Mouse (Mus musculus): Measurements from ENCODE around the gene Nphp3.

The Nphp3 gene

GRCm38 (mm10) chr9:104001921-104002859 is at the start of gene Nphp3:
Gene Nphp3 (plus strand): TSS chr9:104002544.
- DNase-seq = peak; percentile 100

DNA sequence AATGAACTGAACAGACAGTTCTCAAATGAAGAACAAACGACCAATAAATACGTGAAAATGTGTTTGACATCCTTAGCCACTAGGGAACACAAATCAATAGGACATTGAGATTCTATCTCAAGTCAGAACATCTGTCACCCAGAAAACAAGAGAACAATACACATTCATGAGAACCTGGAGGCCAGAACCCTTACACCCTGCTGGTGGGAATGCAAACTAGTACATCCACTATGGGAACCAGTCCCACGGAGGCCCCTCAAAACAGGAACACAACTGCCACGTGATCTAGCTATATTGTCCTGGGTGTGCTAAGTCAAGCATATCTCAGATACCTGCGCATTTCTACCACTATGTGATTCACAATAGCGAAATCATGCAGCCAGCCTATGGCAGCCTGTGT is 43.6 kb upstream of the Nphp3 start:
- DNase-seq = no peak

DNA sequence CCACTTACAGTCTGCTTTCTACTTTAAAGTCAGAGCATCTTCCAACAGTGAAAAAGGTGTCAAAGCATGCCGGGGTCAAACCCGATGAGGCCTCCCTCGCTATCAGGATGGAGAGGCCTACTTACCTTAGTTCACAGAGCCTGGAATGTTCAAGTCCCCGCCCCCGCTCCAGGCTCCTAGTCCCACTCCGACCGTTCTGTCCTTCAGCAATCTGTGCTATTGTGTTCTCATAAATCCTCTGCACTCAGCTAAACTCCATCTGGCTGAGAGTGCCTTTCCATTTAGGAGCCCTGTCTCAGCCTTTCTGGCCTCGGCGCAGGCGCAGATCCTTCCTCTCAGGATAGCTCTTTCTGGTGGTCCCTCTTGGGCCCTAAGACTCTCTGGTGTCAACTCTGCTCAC is 42.4 kb upstream of the Nphp3 start:
- no peak for DNase-seq

GRCm38 (mm10) chr9:103996496-103996895 is 5.8 kb upstream of the Nphp3 start:
- DNase-seq = peak in 1 of 2 experiments; percentile 35

DNA sequence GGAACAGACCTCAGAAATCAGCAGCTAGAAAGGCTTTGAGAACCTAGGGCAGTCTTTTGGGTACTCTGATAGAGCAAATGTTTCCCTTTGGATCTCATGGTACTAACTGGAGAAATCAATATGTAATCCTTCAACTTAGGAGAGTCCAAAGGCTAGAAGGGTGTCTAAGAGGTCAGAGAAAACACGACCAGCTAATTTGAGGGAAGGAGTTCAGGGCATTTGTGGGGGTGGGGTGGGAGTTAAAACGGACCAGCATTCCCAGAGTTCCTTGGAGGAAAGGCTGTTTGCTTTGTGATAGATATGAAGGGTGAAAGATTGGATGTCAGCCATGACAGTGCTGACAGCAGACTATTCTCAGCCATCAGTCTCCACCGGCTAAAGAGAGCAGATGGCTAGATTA is 1.7 kb upstream of the Nphp3 start:
- no peak for DNase-seq

DNA sequence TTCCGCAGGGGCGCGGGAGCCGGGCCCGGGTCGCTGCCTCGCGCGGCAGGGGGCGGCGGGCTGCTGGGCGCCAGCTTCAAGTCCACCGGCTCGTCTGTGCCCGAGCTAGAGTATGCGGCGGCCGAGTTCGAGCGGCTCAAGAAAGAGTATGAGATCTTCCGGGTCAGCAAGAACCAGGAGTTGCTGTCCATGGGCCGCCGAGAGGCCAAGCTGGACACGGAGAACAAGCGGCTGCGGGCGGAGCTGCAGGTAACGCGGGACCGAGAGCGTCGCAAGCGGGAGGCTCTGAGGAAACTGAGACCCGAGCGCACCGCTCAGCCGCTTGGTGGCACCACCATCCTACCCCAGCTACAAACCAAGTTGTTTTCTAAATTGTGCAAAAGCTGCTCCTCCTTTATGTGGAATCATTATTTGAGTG is 578 bp downstream of the Nphp3 start:
- DNase-seq = peak in 1 of 2 experiments; percentile 72

- no peak for DNase-seq
Measured at GRCm38 (mm10) chr9:104014526-104014925, 12.2 kb downstream of the Nphp3 start.

DNA sequence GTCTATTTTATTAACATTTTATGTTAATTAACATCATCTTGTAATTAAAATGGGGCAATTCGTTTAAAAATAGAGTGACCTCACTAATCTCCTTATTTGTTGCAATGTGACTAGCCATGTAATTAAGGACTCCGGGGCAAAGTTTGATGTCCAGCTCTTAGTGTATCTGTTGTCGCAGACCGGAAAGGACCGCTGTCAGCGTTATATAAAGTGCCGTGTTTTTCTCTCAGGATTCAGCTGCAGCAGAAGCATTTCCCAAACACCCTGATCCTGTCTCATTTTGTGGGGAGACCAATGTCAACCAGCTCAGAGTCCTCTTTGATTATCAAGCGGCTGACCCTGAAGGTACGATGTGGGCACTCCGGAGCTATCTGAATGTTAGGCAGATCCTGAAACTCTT is 18.7 kb downstream of the Nphp3 start:
- DNase-seq = no peak

- no peak for DNase-seq
Measured at GRCm38 (mm10) chr9:104027186-104027585, 24.8 kb downstream of the Nphp3 start.

- DNase-seq = no peak
Measured at GRCm38 (mm10) chr9:104029861-104030260, 27.5 kb downstream of the Nphp3 start.

DNA sequence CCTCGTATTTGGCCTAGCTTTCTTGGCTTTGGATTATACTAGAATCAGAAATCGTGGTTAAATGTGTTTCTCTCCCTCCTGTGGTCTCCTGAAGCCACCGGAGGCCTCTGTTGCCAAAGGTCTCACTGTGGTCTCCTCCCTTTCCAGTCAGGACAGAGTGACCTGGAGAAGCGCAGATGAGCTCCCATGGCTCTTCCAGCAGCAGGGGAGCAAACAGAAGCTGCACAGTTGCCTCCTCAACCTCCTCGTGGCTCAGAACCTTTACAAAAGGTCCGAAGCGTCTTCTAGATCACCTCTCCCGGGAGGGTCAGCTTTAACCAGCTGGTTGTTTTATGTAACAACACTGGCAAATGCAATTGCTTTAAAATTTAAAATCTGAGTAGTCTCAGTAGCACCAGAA is 31.9 kb downstream of the Nphp3 start:
- no peak for DNase-seq

- DNase-seq = no peak
Measured at GRCm38 (mm10) chr9:104034718-104035117, 32.4 kb downstream of the Nphp3 start.

GRCm38 (mm10) chr9:104035261-104036015 is 33.1 kb downstream of the Nphp3 start:
- peak; percentile 42 to 77 for DNase-seq

DNA sequence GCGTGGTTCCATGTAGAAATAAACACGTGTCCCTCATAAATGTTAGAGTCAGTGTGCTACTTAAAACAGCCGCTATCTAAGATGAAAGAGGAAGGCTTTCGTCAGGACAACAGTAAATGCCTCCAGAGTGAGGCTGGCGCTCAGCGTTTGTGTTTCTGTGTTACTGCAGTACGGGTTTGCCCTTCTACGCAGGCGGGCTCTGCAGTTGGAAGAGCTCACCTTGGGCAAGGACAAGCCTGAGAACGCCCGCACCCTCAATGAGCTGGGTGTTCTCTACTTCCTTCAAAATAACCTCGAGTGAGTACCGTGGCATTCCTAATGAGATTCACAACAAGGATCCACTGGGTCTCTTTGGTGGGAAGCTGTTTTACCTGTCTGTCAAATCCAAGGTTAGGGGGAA is 35.9 kb downstream of the Nphp3 start:
- DNase-seq = no peak

DNA sequence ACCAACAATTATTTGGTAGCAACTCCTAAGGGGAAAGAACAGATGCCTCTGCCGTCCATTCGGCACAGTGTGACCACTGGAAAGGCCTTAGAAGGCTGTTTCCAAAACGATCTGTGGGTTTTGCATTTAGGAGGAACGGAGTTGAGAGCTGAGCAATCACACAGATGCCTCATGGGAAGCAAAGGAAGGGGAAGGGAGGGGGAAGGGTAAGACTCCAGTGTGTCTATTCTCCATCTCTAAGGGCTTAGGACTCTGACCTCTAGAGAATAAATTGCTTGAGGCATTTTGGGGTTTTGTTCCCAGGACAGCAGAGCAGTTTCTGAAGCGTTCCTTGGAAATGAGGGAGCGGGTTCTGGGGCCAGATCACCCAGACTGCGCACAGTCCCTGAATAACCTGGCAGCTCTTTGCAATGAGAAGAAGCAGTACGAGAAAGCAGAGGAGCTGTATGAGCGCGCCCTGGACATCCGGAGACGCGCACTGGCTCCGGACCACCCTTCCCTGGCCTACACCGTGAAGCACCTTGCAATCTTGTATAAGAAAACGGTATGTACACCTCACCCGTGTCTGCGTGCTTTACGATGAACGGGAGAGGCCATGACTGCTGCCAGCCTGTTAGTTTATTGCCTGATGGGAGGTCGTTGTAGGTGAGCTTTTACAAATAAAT is 36.8 kb downstream of the Nphp3 start:
- DNase-seq = no peak

GRCm38 (mm10) chr9:104039742-104040141 is 37.4 kb downstream of the Nphp3 start:
- no peak for DNase-seq

DNA sequence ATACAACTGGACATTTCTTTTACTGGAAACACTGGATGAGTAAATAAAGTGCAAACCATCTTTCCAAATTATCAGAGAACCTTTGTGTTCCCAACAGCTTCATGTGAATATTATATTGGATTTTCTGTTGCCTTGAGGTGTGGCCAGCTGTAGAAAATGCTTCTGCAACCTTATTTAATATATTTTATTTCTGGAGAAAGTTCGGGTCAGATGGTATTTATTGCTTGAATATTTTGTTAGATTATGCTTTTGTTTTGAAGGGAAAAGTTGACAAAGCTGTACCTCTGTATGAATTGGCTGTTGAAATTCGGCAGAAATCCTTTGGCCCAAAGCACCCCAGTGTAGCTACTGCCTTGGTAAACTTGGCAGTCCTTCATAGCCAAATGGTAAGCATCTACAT is 38.0 kb downstream of the Nphp3 start, which contains the start of gene Gm28305:
Gm28305 (plus strand) TSS at position 301 of the 400 bp plus-strand sequence.
- no peak for DNase-seq

DNA sequence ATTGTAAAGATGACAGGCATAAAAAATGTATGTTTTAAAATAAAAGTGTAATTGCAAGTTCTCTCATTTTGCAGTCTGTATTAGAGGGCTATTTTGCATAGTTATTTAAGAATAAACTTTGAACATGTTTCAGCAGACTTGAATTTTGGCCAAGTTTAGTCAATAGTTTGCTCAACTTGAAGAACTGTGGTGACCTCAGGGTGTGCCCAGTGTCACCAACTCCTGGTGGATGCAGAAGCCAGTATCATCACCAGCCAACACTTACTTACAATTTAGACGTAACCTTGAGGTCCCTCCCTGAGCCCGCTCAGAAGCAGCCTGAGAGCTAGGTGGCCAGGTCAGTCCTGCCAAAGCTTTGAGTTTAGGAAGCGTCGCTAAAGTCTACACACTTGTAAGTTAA is 41.3 kb downstream of the Nphp3 start:
- DNase-seq = no peak

DNA sequence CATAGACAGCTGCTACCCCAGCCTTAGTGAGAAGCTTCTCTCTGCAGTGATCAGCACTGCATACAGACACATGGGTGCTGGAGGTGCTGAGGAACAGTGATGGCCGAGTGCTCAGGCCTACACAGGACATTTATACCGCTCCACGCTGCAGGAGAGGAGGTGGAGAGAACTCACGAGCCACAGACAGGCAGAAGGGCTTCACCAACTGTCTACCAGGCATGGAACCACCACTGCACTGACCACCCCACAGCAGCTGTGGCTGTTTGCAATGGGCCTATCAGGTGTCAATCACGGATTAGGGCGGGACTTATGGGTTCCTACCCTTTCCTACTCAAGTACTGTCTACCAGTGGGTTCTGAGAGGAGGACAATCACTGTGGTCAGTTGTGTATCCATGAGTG is 48.7 kb downstream of the Nphp3 start:
- no peak for DNase-seq

DNA sequence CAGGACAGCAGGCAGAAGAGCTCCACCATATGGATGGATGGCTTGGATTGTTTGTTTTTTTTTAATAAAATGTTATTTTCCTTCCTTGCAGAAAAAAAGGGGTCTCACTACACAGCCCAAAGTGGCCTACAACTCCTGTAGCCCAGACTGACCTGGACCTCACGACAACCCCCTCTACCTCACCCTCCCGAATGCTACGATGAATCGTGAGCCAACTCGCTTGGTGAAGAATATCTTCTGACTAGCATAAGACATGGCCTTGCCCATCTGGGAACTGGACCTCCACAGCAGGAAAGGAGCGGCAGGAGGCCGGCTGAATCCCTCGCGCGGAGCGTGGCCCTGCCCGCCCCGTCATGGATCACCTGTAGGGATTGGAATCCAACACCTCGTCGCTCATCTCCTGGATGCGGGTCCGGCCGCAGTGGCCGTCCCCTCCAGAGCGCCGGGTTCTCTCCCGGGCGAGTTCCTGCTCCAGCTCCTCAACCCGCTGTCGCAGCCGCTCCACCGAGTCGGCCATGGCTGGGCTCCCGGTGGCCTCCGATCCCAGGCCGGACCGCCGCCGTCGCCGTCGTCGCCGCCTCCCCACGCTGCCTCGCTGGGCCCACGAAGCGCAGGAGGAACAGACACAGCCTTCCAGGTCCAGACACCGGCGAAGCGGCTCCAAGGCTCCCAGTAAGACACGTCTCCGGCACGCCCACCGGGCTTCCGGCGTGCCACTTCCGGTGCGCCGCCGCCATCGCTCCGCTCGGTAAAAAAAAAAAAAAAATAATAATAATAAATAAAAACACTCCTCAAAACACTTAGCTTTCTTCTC is 60.3 kb downstream of the Nphp3 start, which contains the start of gene Uba5:
Uba5 (minus strand) TSS at position 705 of the 814 bp plus-strand sequence.
- DNase-seq = peak in 1 of 2 experiments; percentile 56

GRCm38 (mm10) chr9:104063244-104063961 is 61.1 kb downstream of the Nphp3 start, which contains the start of gene Acad11:
Gene Acad11 (plus strand): TSS chr9:104063377.
- DNase-seq = peak; percentile 65 to 81
